In the genomic region with DNA sequence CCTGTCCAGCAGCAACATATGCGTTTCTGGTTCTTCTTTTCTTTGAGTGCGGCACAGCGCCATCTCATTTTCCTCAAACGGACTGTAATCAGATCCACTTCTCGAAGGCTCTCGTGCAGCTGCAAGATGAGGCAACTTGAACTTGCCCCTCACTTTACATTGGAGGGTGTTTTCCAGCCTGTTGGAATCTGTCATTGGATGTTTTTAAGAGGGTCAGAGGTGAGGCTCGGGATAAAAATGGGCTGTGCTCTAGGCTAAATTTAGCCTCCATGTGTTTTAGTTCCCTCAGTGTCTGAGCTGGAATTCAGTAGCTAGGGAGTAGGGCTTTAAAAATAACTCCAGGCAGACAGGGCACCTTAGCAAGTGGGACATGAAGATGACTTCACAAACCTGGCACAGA, we compare ENCODE assay signal across 12 mouse cellular contexts. TPM values are rescaled to one million over a fixed set of nuclear protein-coding genes. Genes with fewer than 3 reads are reported as not detected.
DNase-seq lines count a peak whose midpoint lies in the region; ATAC-seq and TF ChIP-seq lines count a peak whose summit lies in the region.
"Had no signal": no experiment of that assay in that cellular context is flagged by ENCODE, and none has a peak within 500 bp of the region (broad histone marks: within the 10 kb centered on the region; RNA-seq: fewer than 3 reads in every experiment).

No protein-coding gene starts in this region.

- no peak for TF ChIP-seq POLR2A in brain, embryonic 14.5 days (IDR thresholded peaks at IDR 0.05; ENCODE audit: borderline replicate concordance, extremely low read depth, insufficient read depth, insufficient read length, poor library complexity, severe bottlenecking)

- no peak for TF ChIP-seq CTCF in brain, embryonic 14.5 days (IDR thresholded peaks at IDR 0.05; ENCODE audit: borderline replicate concordance, extremely low read depth, insufficient read depth, insufficient read length)

- peak; percentile 22 for DNase-seq in kidney, postnatal 10 days
- DNase-seq in kidney, postnatal 25 days, result no peak
- DNase-seq in brain, embryonic 14.5 days (ENCODE audit: low read depth), result peak; percentile 16
- DNase-seq in forelimb bud, embryonic 11.5 days (ENCODE audit: low read depth, low spot score), result peak; percentile 25
- peak; percentile 29 for DNase-seq in heart, postnatal 4 days
- no peak for DNase-seq in thymus, postnatal 14 days
- DNase-seq: cerebellum, adult 8-10 months; liver; thymus, postnatal 36 days had no signal

- ATAC-seq in activated CD4-positive, CD25-positive, alpha-beta regulatory T cell, adult 4 months, result no peak

RNA-seq across cellular contexts. Expression of gene Asb18, which starts 16.4 kb away (rescaled TPM):
- 0.25 and 0.59 TPM in 2 replicates for polyA plus RNA-seq in brain, embryonic 14.5 days (2012; rRNA removed)
- total RNA-seq in heart, postnatal 4 days (2021), result 1 to 10 TPM; 5.1 to 6.0 TPM
- not detected for polyA plus RNA-seq in activated CD4-positive, CD25-positive, alpha-beta regulatory T cell, adult 4 months (2017; shearing (Covaris generic))
- total RNA-seq: CH12.LX; megakaryocyte, adult 5-6 weeks had no signal

Comparison
In these comparisons a context has a peak if more than half of its experiments do, and no peak if none do; other contexts are left out.
1. DNase-seq: peak in kidney, postnatal 10 days (single experiment), brain, embryonic 14.5 days (single experiment), forelimb bud, embryonic 11.5 days (single experiment) and heart, postnatal 4 days (single experiment); none in kidney, postnatal 25 days (0 of 2) and thymus, postnatal 14 days (single experiment).